Mouse (Mus musculus) CD4-positive helper T cell, adult 2 months (primary cell): ENCODE measurements around the gene Slc27a1.

Experiments used
- DNase-seq: peaks from one replicate; pipeline ENCODE4 v3.0.0-alpha.2; 2012; ENCODE audit warnings: low read depth, missing footprints, low spot score

Slc27a1 gene

DNA sequence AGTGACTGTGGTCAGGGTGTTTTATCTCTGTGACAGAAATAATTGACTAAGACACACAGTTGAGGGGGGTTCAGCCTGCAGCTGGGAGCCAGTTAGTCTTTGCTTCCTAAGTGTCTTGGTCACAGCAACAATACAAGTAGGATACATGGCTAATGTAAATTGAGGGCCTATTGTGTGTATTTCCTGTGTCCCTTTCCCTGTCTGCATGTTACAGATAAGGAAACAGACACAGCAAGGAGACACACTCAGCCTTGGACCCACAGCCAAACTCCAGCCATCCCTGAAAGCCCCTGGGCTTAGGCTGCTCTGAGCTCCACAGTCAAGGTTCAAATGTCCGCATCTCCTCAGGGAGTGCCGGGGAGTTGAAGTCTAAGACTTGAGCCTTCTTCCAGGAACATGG is 14.0 kb upstream of the Slc27a1 start:
- no peak for DNase-seq

DNA sequence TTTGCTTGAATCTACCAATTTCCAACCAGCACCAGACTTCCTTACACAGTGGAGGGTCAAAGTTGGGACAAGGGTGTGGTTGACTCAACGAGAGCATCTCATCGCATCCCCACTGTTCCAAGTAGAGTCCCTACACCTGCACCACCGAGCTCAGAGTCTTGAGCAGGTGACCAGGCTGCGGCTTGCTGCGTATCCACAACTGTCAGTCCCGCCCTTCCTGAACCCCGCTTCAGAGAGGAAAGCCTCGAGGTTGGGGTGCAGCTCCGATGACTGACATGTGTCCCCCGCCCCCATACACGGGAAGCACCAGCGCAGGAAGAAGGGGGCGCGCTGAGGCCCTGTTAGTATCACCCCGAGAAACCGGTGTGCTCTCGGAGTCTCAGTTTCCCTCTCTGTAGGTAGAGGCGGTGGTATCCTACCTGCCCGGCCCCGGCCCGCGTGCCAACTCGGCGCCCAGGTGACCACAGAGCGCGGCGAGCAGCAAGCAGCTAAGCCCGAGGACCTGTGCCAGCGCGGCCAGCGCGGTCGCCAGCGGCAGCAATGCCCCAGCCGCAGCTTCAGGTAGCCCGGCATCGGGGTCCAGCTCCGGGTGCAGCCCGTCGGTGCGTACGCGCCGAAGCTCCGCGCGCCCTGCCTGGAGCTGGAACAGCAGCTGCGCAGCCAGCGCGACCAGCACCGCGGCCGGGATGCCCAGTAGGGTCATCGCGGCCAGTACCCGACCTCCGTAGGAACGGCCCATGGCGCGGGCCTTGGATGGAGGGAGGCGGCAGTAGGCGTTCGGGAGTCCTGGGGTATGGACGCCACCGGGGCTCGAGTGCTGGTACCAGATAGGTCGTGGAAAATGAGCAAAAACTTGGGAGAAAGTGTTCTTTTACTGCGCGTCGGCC is 10.4 kb upstream of the Slc27a1 start, which contains the start of gene Tmem221:
TSS of gene Tmem221 (minus strand) at position 801 of the 887 bp plus-strand sequence.
- DNase-seq, result peak; percentile 78

- peak; percentile 90 for DNase-seq
Observed at GRCm38 (mm10) chr8:71558958-71559690, 9.6 kb upstream of the Slc27a1 start.

- no peak for DNase-seq
Observed at GRCm38 (mm10) chr8:71560071-71560470, 8.6 kb upstream of the Slc27a1 start.

DNA sequence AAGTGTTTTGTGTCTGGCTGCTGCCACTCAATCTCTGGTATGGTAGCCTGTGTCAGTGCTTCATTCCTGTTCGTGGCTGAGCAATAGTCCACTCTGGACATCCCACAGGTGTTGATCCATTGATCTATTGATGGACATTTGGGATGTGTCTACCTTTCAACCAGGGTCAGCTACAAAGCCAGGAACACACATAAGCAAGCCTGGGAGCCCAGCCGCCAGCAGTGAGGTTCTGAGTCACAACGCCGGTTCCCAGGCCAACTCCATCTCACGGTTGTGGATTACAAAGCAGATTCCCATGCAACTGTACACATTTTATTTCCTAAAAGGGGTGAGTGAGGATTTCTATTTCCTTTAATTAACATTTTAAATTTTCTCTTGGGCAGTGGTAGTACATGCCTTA is 7.9 kb upstream of the Slc27a1 start:
- no peak for DNase-seq

- peak; percentile 84 for DNase-seq
Observed at GRCm38 (mm10) chr8:71561401-71561800, 7.3 kb upstream of the Slc27a1 start.

DNA sequence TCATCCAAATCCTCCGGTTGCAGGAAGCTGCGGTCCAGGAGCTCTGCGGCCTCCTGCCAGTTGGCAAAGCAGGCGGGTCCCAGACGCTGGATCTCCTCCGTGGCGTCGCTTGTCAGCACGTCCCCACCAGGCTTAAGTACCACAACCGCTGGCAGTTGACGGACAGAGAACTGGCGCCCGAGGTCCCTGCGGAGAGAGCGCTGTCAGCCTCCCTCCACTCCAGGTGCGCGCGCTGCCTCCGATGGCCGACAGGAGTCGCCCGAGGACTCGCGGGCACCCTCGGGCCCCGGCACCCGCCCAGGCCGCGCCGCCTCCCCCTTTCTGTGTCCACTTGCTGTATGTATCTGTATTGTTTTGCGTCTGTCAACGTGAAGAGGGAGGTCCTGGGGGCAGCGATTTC is 5.9 kb upstream of the Slc27a1 start:
- DNase-seq, result peak; percentile 74

DNA sequence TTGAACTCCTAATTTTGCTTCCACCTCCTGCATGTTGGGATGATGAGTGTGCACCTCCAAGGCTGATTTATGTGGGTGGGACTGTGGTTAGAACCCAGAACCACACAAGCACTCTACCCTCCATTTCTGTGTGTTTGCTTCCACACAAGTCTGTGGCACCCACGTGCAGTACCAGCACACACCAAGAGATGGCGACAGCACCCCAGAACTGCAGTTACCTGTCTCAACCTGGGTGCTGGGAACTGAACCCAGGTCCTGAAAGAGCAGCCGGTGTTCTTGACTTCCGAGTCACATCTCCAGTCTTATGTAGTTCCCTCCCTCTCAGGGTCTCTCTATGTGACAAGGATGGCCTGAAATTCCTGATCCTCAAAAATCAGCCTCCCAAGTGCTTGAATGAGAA is 4.7 kb upstream of the Slc27a1 start:
- DNase-seq, result no peak

DNA sequence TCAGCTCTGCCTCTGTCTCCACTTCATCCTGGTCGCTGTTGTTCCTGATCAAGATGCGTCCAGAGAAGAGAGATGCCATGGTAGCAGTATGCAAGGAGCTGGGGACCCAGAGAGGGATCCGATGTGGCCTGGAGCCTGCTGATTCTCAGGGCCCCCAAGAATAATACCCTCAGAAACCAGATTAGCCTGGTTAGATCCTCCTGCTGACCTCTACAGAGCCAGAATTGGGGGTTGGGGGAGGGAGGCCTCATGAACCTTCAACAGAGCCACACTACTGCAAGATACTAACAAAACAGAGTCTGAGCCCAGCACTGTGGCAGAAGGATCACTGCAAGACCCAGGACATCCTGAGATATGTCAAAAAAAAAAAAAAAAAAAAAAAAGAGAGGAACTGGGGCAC is 2.2 kb upstream of the Slc27a1 start, which contains the start of gene Nxnl1:
TSS of gene Nxnl1 (minus strand) at position 101 of the 400 bp plus-strand sequence.
- no peak for DNase-seq

GRCm38 (mm10) chr8:71567587-71567986 is 1.1 kb upstream of the Slc27a1 start:
- no peak for DNase-seq

GRCm38 (mm10) chr8:71568941-71569340 is 259 bp downstream of the Slc27a1 start:
- DNase-seq, result no peak

- DNase-seq, result peak; percentile 83
Observed at GRCm38 (mm10) chr8:71569366-71570290, 946 bp downstream of the Slc27a1 start.

- DNase-seq, result peak; percentile 97
Observed at GRCm38 (mm10) chr8:71570291-71570954, 1.7 kb downstream of the Slc27a1 start.

DNA sequence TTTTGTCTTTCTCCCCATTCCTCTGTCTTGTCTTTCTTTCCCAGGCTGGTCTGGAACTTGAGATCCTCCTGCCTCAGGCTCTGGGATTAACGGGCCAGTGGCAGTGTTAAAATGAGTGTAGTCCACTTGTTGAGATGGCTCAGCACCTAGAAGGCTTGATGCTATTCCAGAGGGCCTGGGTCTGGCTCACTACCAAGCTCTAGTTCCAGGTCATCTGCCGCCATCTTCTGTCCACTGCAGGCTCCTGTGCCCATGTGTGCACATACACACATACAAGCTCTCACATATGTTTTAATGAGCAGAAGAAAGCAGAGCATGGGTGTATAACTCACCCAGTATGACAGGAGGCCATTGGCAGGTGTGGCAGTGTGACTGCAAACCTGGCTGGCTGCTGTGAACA is 3.4 kb downstream of the Slc27a1 start:
- DNase-seq, result no peak

GRCm38 (mm10) chr8:71572847-71573633 is 4.4 kb downstream of the Slc27a1 start:
- no peak for DNase-seq

DNA sequence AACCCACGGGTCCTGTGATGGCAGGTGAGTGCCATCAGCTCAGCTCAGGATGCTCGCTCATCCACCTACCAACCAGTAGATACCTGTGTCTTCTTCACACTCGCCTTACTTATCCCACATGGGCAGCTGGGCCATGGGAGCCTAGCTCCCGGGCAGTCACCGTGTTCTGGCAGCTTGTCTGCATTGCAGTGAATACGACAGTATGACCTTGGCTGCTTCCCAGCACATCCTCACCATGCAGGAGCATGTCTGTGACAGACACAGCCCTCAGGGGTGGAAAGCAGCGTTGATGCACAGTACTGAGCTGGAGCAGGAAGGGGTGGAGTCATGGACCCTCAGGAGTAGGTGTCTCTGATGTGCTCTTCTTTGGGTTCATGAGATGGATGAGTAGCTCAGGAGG is 5.7 kb downstream of the Slc27a1 start:
- no peak for DNase-seq

GRCm38 (mm10) chr8:71575020-71575419 is 6.3 kb downstream of the Slc27a1 start:
- DNase-seq, result no peak

GRCm38 (mm10) chr8:71577856-71578387 is 9.2 kb downstream of the Slc27a1 start:
- DNase-seq, result no peak

DNA sequence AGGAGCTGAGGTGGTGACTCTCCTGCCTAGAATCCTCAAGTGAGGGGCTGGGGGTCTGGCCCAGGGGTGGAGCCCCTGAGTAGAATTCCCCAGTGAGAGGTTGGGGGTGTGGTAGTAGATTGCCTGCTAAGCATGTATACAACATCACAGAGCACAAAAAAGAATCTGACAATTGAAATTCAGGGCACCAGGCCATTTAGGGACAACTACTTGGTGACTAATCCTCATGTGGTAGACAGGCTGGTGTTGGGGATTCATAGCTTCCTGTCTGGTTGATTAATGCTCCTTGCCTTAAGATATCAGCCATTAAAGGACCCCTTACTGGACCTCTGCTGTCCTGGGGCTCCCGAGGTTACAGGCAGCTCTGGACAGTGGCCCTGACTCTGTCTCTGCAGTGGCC is 10.3 kb downstream of the Slc27a1 start:
- DNase-seq, result no peak

DNA sequence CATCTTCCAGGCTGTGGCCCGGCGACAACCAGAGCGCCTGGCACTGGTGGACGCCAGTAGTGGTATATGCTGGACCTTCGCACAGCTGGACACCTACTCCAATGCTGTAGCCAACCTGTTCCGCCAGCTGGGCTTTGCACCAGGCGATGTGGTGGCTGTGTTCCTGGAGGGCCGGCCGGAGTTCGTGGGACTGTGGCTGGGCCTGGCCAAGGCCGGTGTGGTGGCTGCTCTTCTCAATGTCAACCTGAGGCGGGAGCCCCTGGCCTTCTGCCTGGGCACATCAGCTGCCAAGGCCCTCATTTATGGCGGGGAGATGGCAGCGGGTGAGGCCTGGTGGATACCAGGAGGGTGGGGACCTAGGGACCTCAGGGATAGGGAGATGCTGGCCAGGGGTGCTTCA is 10.8 kb downstream of the Slc27a1 start:
- DNase-seq, result no peak
